Comparison of ENCODE assay signal across 29 mouse cellular contexts in genomic region chr5:16434586-16434985, GRCm38 (mm10).
DNase-seq lines count a peak whose midpoint lies in the region; ATAC-seq and TF ChIP-seq lines count a peak whose summit lies in the region.
"Had no signal": no experiment of that assay in that cellular context is flagged by ENCODE, and none has a peak within 500 bp of the region (broad histone marks: within the 10 kb centered on the region; RNA-seq: fewer than 3 reads in every experiment).

No protein-coding gene starts in this region.

- H3K27ac ChIP-seq in liver, postnatal 0 days (ENCODE audit: low read depth): no peak overlapping the region
- H3K27ac ChIP-seq in heart, embryonic 11.5 days (ENCODE audit: low read depth, low read length): no peak overlapping the region
- no peak overlapping the region for H3K27ac ChIP-seq in forebrain, embryonic 15.5 days (replicated peaks)
- H3K27ac ChIP-seq: forebrain, embryonic 10.5 days; heart, embryonic 15.5 days; hindbrain, embryonic 14.5 days; hindbrain, postnatal 0 days had no signal

- no peak overlapping the region for H3K4me2 ChIP-seq in liver, postnatal 0 days (ENCODE audit: low read depth, low read length)
- H3K4me2 ChIP-seq in heart, embryonic 11.5 days: no peak overlapping the region
- no peak overlapping the region for H3K4me2 ChIP-seq in forebrain, embryonic 15.5 days (replicated peaks)
- H3K4me2 ChIP-seq: heart, embryonic 12.5 days; heart, embryonic 15.5 days; hindbrain, embryonic 14.5 days had no signal

- DNase-seq in liver, postnatal 0 days: no peak
- no peak for DNase-seq in liver
- peak; percentile 20 for DNase-seq in lung, postnatal 36 days
- DNase-seq in lung, adult 18-20 months: no peak
- DNase-seq: adrenal gland, adult 2 months; adrenal gland, postnatal 14 days; B cell, adult 2 months; cerebellum, adult 11 months; cerebellum, adult 8-10 months; cerebellum, postnatal 36 days; gastrocnemius, postnatal 10 days; gastrocnemius, postnatal 36 days; heart, adult 11 months; heart, postnatal 10 days; heart, postnatal 36 days had no signal

- no peaks in the 10 kb centered on the region for H3K27me3 ChIP-seq in liver, postnatal 0 days (ENCODE audit: insufficient read depth, low read length)
- no peaks in the 10 kb centered on the region for H3K27me3 ChIP-seq in heart, embryonic 11.5 days (ENCODE audit: control insufficient read depth, insufficient read depth, low read length)
- H3K27me3 ChIP-seq in forebrain, embryonic 15.5 days: no peaks in the 10 kb centered on the region
- H3K27me3 ChIP-seq: CH12.LX; heart, embryonic 12.5 days; heart, embryonic 15.5 days had no signal

- H3K4me3 ChIP-seq in liver, postnatal 0 days (ENCODE audit: low read depth, low read length): no peak overlapping the region
- H3K4me3 ChIP-seq in heart, embryonic 11.5 days (ENCODE audit: low read depth, low read length): no peak overlapping the region
- no peak overlapping the region for H3K4me3 ChIP-seq in forebrain, embryonic 15.5 days
- H3K4me3 ChIP-seq: forebrain, embryonic 10.5 days; heart, embryonic 12.5 days; heart, embryonic 15.5 days had no signal

- no peaks in the 10 kb centered on the region for H3K4me1 ChIP-seq in liver, postnatal 0 days (ENCODE audit: insufficient read depth)
- no peaks in the 10 kb centered on the region for H3K4me1 ChIP-seq in heart, embryonic 11.5 days (ENCODE audit: control insufficient read depth, insufficient read depth, low read length)
- H3K4me1 ChIP-seq in forebrain, embryonic 15.5 days: no peaks in the 10 kb centered on the region
- H3K4me1 ChIP-seq: forebrain, embryonic 10.5 days; heart, embryonic 12.5 days; heart, embryonic 15.5 days had no signal

- 56% methylated on average over 3 of the region's 3 CpGs for WGBS in liver, postnatal 0 days (ENCODE audit: insufficient replicate concordance)
- 82% methylated on average over 3 of the region's 3 CpGs for WGBS in heart, embryonic 11.5 days (ENCODE audit: insufficient replicate concordance)
- WGBS in forebrain, embryonic 15.5 days: 92% methylated on average over 3 of the region's 3 CpGs

- H3K9me3 ChIP-seq in liver, postnatal 0 days (ENCODE audit: low read length): no peaks in the 10 kb centered on the region
- no peaks in the 10 kb centered on the region for H3K9me3 ChIP-seq in heart, embryonic 11.5 days (replicated peaks; ENCODE audit: control insufficient read depth, low read length)
- no peaks in the 10 kb centered on the region for H3K9me3 ChIP-seq in forebrain, embryonic 15.5 days
- H3K9me3 ChIP-seq: forebrain, embryonic 10.5 days; G1E; heart, embryonic 12.5 days; heart, embryonic 15.5 days had no signal

- ATAC-seq in liver, postnatal 0 days: 0 out of 2 replicates have a peak, but pooled peaks have one; percentile 27
- peak; percentile 97 for ATAC-seq in megakaryocyte, adult 5-6 weeks (ENCODE audit: poor library complexity, severe bottlenecking)
- peak; percentile 86 for ATAC-seq in neutrophil, adult 5-6 weeks (ENCODE audit: extremely low read depth, insufficient number of reproducible peaks, low FRiP score, poor library complexity, severe bottlenecking)
- ATAC-seq in heart, embryonic 11.5 days (replicated peaks; ENCODE audit: insufficient number of reproducible peaks, low FRiP score, low TSS enrichment): no peak
- ATAC-seq in forebrain, embryonic 15.5 days (replicated peaks): no peak
- ATAC-seq: forebrain, embryonic 16.5 days; hindbrain, postnatal 0 days; inflammation-experienced regulatory T-cells, adult 6 months; Patski had no signal

- no peak for TF ChIP-seq CTCF in liver, postnatal 0 days (IDR thresholded peaks at IDR 0.05; ENCODE audit: low read depth)

- no peaks in the 10 kb centered on the region for H3K36me3 ChIP-seq in liver, postnatal 0 days (replicated peaks; ENCODE audit: insufficient read depth, low read length)
- H3K36me3 ChIP-seq in heart, embryonic 11.5 days (ENCODE audit: control insufficient read depth, insufficient read depth, low read length): no peaks in the 10 kb centered on the region
- no peaks in the 10 kb centered on the region for H3K36me3 ChIP-seq in forebrain, embryonic 15.5 days
- H3K36me3 ChIP-seq: forebrain, embryonic 10.5 days; G1E; heart, embryonic 12.5 days; heart, embryonic 15.5 days had no signal

- no peak overlapping the region for H3K9ac ChIP-seq in liver, postnatal 0 days (replicated peaks)
- no peak overlapping the region for H3K9ac ChIP-seq in heart, embryonic 11.5 days (ENCODE audit: low read depth, low read length)
- no peak overlapping the region for H3K9ac ChIP-seq in forebrain, embryonic 15.5 days (replicated peaks)
- H3K9ac ChIP-seq: heart, embryonic 12.5 days; heart, embryonic 15.5 days; hindbrain, embryonic 14.5 days had no signal

- no peak for TF ChIP-seq EP300 in liver, postnatal 0 days (IDR thresholded peaks at IDR 0.05; ENCODE audit: low read depth)

Comparison
In these comparisons a context has a peak if more than half of its experiments do, and no peak if none do; other contexts are left out.
1. ATAC-seq: peak in liver, postnatal 0 days (single experiment), megakaryocyte, adult 5-6 weeks (single experiment) and neutrophil, adult 5-6 weeks (single experiment); none in heart, embryonic 11.5 days (single experiment) and forebrain, embryonic 15.5 days (single experiment).